Mouse (Mus musculus) frontal cortex, postnatal 10 days (tissue): Measurements from ENCODE around the gene Gpc5.

Source experiments
- DNase-seq, 2 experiments: peaks; one replicate each; pipeline ENCODE4 v3.0.0; 2022; ENCODE audit warnings: low spot score in 2 of 2, mixed read lengths in 1 of 2

The Gpc5 gene

GRCm38 (mm10) chr14:115831219-115831755 lies 739.3 kb downstream of the Gpc5 start:
- peak; percentile 37 to 77 for DNase-seq

GRCm38 (mm10) chr14:115831854-115832625 lies 740.0 kb downstream of the Gpc5 start:
- no peak for DNase-seq

- no peak for DNase-seq
Observed at GRCm38 (mm10) chr14:115843783-115844182, 751.8 kb downstream of the Gpc5 start.

GRCm38 (mm10) chr14:115844773-115845427 lies 752.9 kb downstream of the Gpc5 start:
- DNase-seq: no peak

GRCm38 (mm10) chr14:115869127-115869526 lies 777.1 kb downstream of the Gpc5 start:
- no peak for DNase-seq

GRCm38 (mm10) chr14:115976062-115976461 lies 884.0 kb downstream of the Gpc5 start:
- DNase-seq: no peak

- DNase-seq: no peak
Observed at GRCm38 (mm10) chr14:115979233-115979632, 887.2 kb downstream of the Gpc5 start.

- no peak for DNase-seq
Observed at GRCm38 (mm10) chr14:115990764-115991163, 898.7 kb downstream of the Gpc5 start.

GRCm38 (mm10) chr14:115993520-115994106 lies 901.6 kb downstream of the Gpc5 start:
- no peak for DNase-seq

- no peak for DNase-seq
Observed at GRCm38 (mm10) chr14:115998931-115999330, 906.9 kb downstream of the Gpc5 start.

- no peak for DNase-seq
Observed at GRCm38 (mm10) chr14:116087010-116087409, 995.0 kb downstream of the Gpc5 start.

- no peak for DNase-seq
Observed at GRCm38 (mm10) chr14:116127943-116128342, 1035.9 kb downstream of the Gpc5 start.

- no peak for DNase-seq
Observed at GRCm38 (mm10) chr14:116137330-116137729, 1045.3 kb downstream of the Gpc5 start.

- no peak for DNase-seq
Observed at GRCm38 (mm10) chr14:116137772-116138171, 1045.8 kb downstream of the Gpc5 start.

- DNase-seq: no peak
Observed at GRCm38 (mm10) chr14:116162586-116162985, 1070.6 kb downstream of the Gpc5 start.

GRCm38 (mm10) chr14:116167401-116167800 lies 1075.4 kb downstream of the Gpc5 start:
- DNase-seq: no peak

- DNase-seq: no peak
Observed at GRCm38 (mm10) chr14:116169129-116169528, 1077.1 kb downstream of the Gpc5 start.

- no peak for DNase-seq
Observed at GRCm38 (mm10) chr14:116186981-116187380, 1095.0 kb downstream of the Gpc5 start.

GRCm38 (mm10) chr14:116206977-116207376 lies 1115.0 kb downstream of the Gpc5 start:
- no peak for DNase-seq

GRCm38 (mm10) chr14:116208581-116208980 lies 1116.6 kb downstream of the Gpc5 start:
- DNase-seq: no peak

- DNase-seq: peak in 1 of 2 experiments; percentile 8
Observed at GRCm38 (mm10) chr14:116209045-116209444, 1117.0 kb downstream of the Gpc5 start.

GRCm38 (mm10) chr14:116210304-116210703 lies 1118.3 kb downstream of the Gpc5 start:
- no peak for DNase-seq
